Mouse (Mus musculus): ENCODE data around the gene Gm28961. TPM values are rescaled to one million over a fixed set of nuclear protein-coding genes. Genes with fewer than 3 reads are reported as not detected.
"Not testable (repeated sequence)": the region's sequence is repeated elsewhere in the genome, so short reads cannot be mapped to it uniquely, and the experiment has no call there.

Gene Gm28961
- polyA plus RNA-seq (2015; fragmentation: Nextera tagmentation; extraction: Ambion mirVana): not detected in 2 replicates

DNA sequence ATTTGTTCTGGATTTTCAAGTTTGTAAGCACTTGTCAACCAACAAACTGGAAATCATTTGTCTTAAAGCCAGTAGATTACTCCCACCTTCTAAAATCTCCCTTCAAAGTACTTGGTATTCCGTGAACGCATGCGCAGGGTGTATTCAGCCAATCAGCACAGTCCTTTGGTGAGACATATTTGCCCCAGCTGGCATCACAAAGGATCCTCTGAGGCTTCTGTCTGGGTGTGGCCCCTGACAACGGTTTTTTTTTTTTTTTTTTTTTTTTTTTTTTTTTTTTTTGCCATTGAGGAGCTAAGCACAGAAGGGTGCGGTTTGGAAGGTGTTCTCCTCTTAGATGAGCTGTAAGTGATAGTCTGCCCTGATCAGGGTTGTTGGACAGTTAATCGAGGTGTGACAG, at the start of gene Gm28961:
Gene Gm28961 (plus strand): TSS at position 301 of the 400 bp plus-strand sequence.
- no CpG with 5 or more reads among the region's 6 CpGs for WGBS
- H3K4me2 ChIP-seq; H3K4me1 ChIP-seq (replicated peaks); H3K9me3 ChIP-seq; H3K4me3 ChIP-seq; H3K9ac ChIP-seq; H3K27me3 ChIP-seq; ATAC-seq (ENCODE audit: low read depth); H3K27ac ChIP-seq (replicated peaks); H3K36me3 ChIP-seq: not testable (repeated sequence)

Other genes with a start within 250 kb of the Gm28961 start
- not detected in 2 replicates for gene Gm21943, start 172.0 kb upstream of the Gm28961 start, polyA plus RNA-seq (2015; fragmentation: Nextera tagmentation; extraction: Ambion mirVana)

Data from neural tube, embryonic 13.5 days (tissue).